Mouse (Mus musculus) stomach, postnatal 0 days (tissue): ENCODE results near the gene Anapc4. TPM values are rescaled to one million over a fixed set of nuclear protein-coding genes. Genes with fewer than 3 reads are reported as not detected.

Source experiments
- ATAC-seq: fragments of 200-750 bp; cut with Nextera tagmentation; 2 replicates; pipeline ENCODE4 v1.8.0; 2017; ENCODE audit not compliant: low FRiP score, low TSS enrichment
- DNase-seq: peaks from one replicate; pipeline ENCODE4 v3.0.0-alpha.2; 2016; ENCODE audit warnings: low spot score
- H3K27ac ChIP-seq: fragments of 300-500 bp; sonication (generic); replicated peaks from 2 replicates; pipeline ENCODE4 v1.5.1; 2014; ENCODE audit warnings: mild to moderate bottlenecking, control low read depth
- H3K27me3 ChIP-seq: fragments of 300-500 bp; sonication (generic); 2 replicates; pipeline ENCODE4 v1.6.1; 2014; ENCODE audit warnings: low read length; ENCODE audit not compliant: control insufficient read depth, insufficient read depth
- H3K36me3 ChIP-seq: fragments of 300-500 bp; sonication (generic); 2 replicates; pipeline ENCODE4 v1.6.1; 2014; ENCODE audit warnings: low read length, mixed read lengths; ENCODE audit not compliant: control insufficient read depth, insufficient read depth
- H3K4me1 ChIP-seq: fragments of 300-500 bp; sonication (generic); replicated peaks from 2 replicates; pipeline ENCODE4 v1.6.1; 2014; ENCODE audit warnings: antibody characterized with exemption; ENCODE audit not compliant: control insufficient read depth, insufficient read depth
- H3K4me2 ChIP-seq: fragments of 300-500 bp; sonication (generic); replicated peaks from 2 replicates; pipeline ENCODE4 v1.6.1; 2014; ENCODE audit warnings: low read depth, mild to moderate bottlenecking, control low read depth, moderate library complexity
- H3K4me3 ChIP-seq: fragments of 300-500 bp; sonication (generic); 2 replicates; pipeline ENCODE4 v1.5.1; 2014; ENCODE audit warnings: low read depth, low read length, control low read depth
- H3K9ac ChIP-seq: fragments of 300-500 bp; sonication (generic); 2 replicates; pipeline ENCODE4 v1.6.1; 2014; ENCODE audit warnings: mild to moderate bottlenecking, low read length, control low read depth, mixed read lengths
- H3K9me3 ChIP-seq: fragments of 300-500 bp; sonication (generic); 2 replicates; pipeline ENCODE4 v1.6.1; 2016; ENCODE audit warnings: low read length; ENCODE audit not compliant: control insufficient read depth
- CTCF ChIP-seq: IDR thresholded peaks from 2 replicates; pipeline ENCODE4 v1.5.1; 2016; ENCODE audit warnings: antibody characterized with exemption, low read depth, mild to moderate bottlenecking, moderate library complexity
- EP300 ChIP-seq: optimal IDR thresholded peaks from 2 replicates; pipeline ENCODE3; 2016; ENCODE audit warnings: antibody characterized with exemption
- WGBS: fragments of 180-500 bp; shearing (Covaris S2); extraction: QIAGEN DNeasy Blood & Tissue Kit; methylation state at CpG from one replicate; pipeline ENCODE4 v1.1.7; 2014; 5-methylcytosine and 5-hydroxymethylcytosine counted together
- polyA plus RNA-seq: library from polyadenylated mRNA; unstranded; fragments of >200 nt; fragmentation: Nextera tagmentation; extraction: Ambion mirVana; gene quantifications from 2 replicates; pipeline ENCODE4 v1.2.1, GENCODE M21; 2015

Gene Anapc4
- polyA plus RNA-seq, 1 experiment from 2014 or later: 37.3 TPM

GRCm38 (mm10) chr5:52871461-52871860 lies 37.6 kb downstream of the Anapc4 start:
- ATAC-seq (no peak), DNase-seq (no peak)
- no peaks in the 10 kb centered on the region for H3K9me3 ChIP-seq
- H3K27ac ChIP-seq: no peak overlapping the region
- H3K36me3 ChIP-seq: peaks cover 9% of the 10 kb centered on the region; the same call in 1 of the 2 replicates
- H3K4me1 ChIP-seq: no peaks in the 10 kb centered on the region
- no peak overlapping the region for H3K4me3 ChIP-seq
- no peaks in the 10 kb centered on the region for H3K27me3 ChIP-seq
- no peak overlapping the region for H3K4me2 ChIP-seq
- TF ChIP-seq CTCF (no peak), EP300 (no peak)
- 20% methylated on average over 1 of the region's 1 CpGs for WGBS
- H3K9ac ChIP-seq: no peak overlapping the region

- Histone ChIP-seq H3K36me3 (peaks cover 9% of the 10 kb centered on the region; the same call in 1 of the 2 replicates), H3K9ac (no peak overlapping the region), H3K27ac (no peak overlapping the region), H3K27me3 (no peaks in the 10 kb centered on the region), H3K4me2 (no peak overlapping the region), H3K4me3 (no peak overlapping the region), H3K9me3 (no peaks in the 10 kb centered on the region), H3K4me1 (no peaks in the 10 kb centered on the region)
- TF ChIP-seq EP300 (no peak), CTCF (no peak)
- no peak for DNase-seq
- ATAC-seq: no peak
- WGBS: 94% methylated on average over 13 of the region's 13 CpGs
Measured at GRCm38 (mm10) chr5:52871986-52872385, 38.2 kb downstream of the Anapc4 start.

- no peaks in the 10 kb centered on the region for H3K27me3 ChIP-seq
- no peaks in the 10 kb centered on the region for H3K36me3 ChIP-seq
- TF ChIP-seq EP300 (no peak), CTCF (peak; percentile 80)
- WGBS: under 1% methylated on average over 11 of the region's 14 CpGs
- no peak overlapping the region for H3K4me3 ChIP-seq
- no peaks in the 10 kb centered on the region for H3K9me3 ChIP-seq
- no peak overlapping the region for H3K9ac ChIP-seq
- H3K27ac ChIP-seq: no peak overlapping the region
- peak; percentile 61 for DNase-seq
- ATAC-seq: 0 out of 2 replicates have a peak, but pooled peaks have one; percentile 53
- no peaks in the 10 kb centered on the region for H3K4me1 ChIP-seq
- H3K4me2 ChIP-seq: no peak overlapping the region
Measured at GRCm38 (mm10) chr5:52878847-52879246, 45.0 kb downstream of the Anapc4 start.

GRCm38 (mm10) chr5:52879926-52880325 lies 46.1 kb downstream of the Anapc4 start:
- no peaks in the 10 kb centered on the region for H3K9me3 ChIP-seq
- no peak overlapping the region for H3K4me2 ChIP-seq
- H3K4me3 ChIP-seq: no peak overlapping the region
- H3K9ac ChIP-seq: no peak overlapping the region
- no peak overlapping the region for H3K27ac ChIP-seq
- H3K4me1 ChIP-seq: no peaks in the 10 kb centered on the region
- no peaks in the 10 kb centered on the region for H3K27me3 ChIP-seq
- no peaks in the 10 kb centered on the region for H3K36me3 ChIP-seq
- TF ChIP-seq CTCF (no peak), EP300 (no peak)
- no peak for ATAC-seq
- no peak for DNase-seq
- 85% methylated on average over 6 of the region's 6 CpGs for WGBS

GRCm38 (mm10) chr5:52882446-52882845 lies 48.6 kb downstream of the Anapc4 start:
- ATAC-seq: no peak
- 41% methylated on average over 2 of the region's 2 CpGs for WGBS
- no peaks in the 10 kb centered on the region for H3K9me3 ChIP-seq

DNA sequence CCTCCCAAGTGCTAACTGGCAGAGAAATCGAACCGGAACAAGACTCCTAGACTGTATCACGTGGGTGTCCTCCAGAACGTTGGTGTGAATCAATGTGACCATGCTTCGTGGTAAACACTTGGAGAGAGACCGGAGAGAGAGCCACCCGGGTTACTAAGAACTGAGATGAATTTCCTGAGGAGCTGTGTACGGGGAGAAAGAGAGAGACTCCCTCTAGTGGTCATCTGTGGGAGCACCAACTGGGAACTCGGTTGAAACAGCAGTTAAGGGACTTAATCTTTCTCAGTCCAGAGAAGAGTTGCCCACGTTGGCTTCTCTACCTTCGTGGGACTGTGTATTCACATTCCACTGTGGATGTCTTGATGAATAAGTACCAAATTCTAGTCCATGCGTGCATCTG lies 53.3 kb downstream of the Anapc4 start:
- ATAC-seq (no peak), DNase-seq (peak; percentile 56)
- TF ChIP-seq CTCF (peak; percentile 79), EP300 (no peak)
- H3K4me3 ChIP-seq: no peak overlapping the region
- no peaks in the 10 kb centered on the region for H3K36me3 ChIP-seq
- no peak overlapping the region for H3K9ac ChIP-seq
- no peaks in the 10 kb centered on the region for H3K4me1 ChIP-seq
- H3K27ac ChIP-seq: no peak overlapping the region
- H3K4me2 ChIP-seq: no peak overlapping the region
- H3K9me3 ChIP-seq: no peaks in the 10 kb centered on the region
- WGBS: 43% methylated on average over 12 of the region's 12 CpGs
- H3K27me3 ChIP-seq: no peaks in the 10 kb centered on the region

More at GRCm38 (mm10) chr5:52882446-52882845, 48.6 kb downstream of the Anapc4 start:
- no peak overlapping the region for H3K4me3 ChIP-seq
- H3K27ac ChIP-seq: no peak overlapping the region
- no peak for TF ChIP-seq CTCF
- no peak for TF ChIP-seq EP300
- H3K9ac ChIP-seq: no peak overlapping the region
- no peak overlapping the region for H3K4me2 ChIP-seq
- no peaks in the 10 kb centered on the region for H3K27me3 ChIP-seq
- no peaks in the 10 kb centered on the region for H3K36me3 ChIP-seq
- DNase-seq: no peak
- no peaks in the 10 kb centered on the region for H3K4me1 ChIP-seq
